Mouse (Mus musculus): ENCODE data around the gene Tecrl. TPM values are rescaled to one million over a fixed set of nuclear protein-coding genes. Genes with fewer than 3 reads are reported as not detected.

The Tecrl gene
- not detected in 2 replicates for polyA plus RNA-seq (2011; ENCODE audit: insufficient read depth, insufficient read length, low replicate concordance, missing spikeins)

- WGBS: 50% methylated on average over 9 of the region's 9 CpGs
- Histone ChIP-seq H3K4me1 (ENCODE audit: control insufficient read depth, insufficient read depth, low read length) (no peaks in the 10 kb centered on the region), H3K4me3 (replicated peaks; ENCODE audit: control insufficient read depth, low read depth, low read length) (no peak within 1 kb of the TSS), H3K27ac (ENCODE audit: control insufficient read depth, insufficient read depth, low read depth, low read length, poor library complexity) (no peak within 1 kb of the TSS)
- TF ChIP-seq POLR2A (IDR thresholded peaks at IDR 0.05; ENCODE audit: borderline replicate concordance, control insufficient read depth, low read depth, low read length) (no peak), CTCF (IDR thresholded peaks at IDR 0.05; ENCODE audit: control insufficient read depth, insufficient read depth, low read length) (no peak)
Observed at GRCm38 (mm10) chr5:83354846-83355561, at the start of gene Tecrl. Tecrl (minus strand) TSS chr5:83355195.

GRCm38 (mm10) chr5:83385021-83385420, 30.0 kb upstream of the Tecrl start:
- TF ChIP-seq CTCF (IDR thresholded peaks at IDR 0.05; ENCODE audit: control insufficient read depth, insufficient read depth, low read length): no peak
- no peaks in the 10 kb centered on the region for H3K4me1 ChIP-seq (ENCODE audit: control insufficient read depth, insufficient read depth, low read length)

GRCm38 (mm10) chr5:83351615-83352014, 3.4 kb downstream of the Tecrl start:
- H3K27ac ChIP-seq (ENCODE audit: control insufficient read depth, insufficient read depth, low read depth, low read length, poor library complexity): no peak overlapping the region
- 30% methylated on average over 2 of the region's 2 CpGs for WGBS
- H3K4me3 ChIP-seq (replicated peaks; ENCODE audit: control insufficient read depth, low read depth, low read length): no peak overlapping the region
- TF ChIP-seq CTCF (IDR thresholded peaks at IDR 0.05; ENCODE audit: control insufficient read depth, insufficient read depth, low read length) (no peak), POLR2A (IDR thresholded peaks at IDR 0.05; ENCODE audit: borderline replicate concordance, control insufficient read depth, low read depth, low read length) (no peak)
- no peaks in the 10 kb centered on the region for H3K4me1 ChIP-seq (ENCODE audit: control insufficient read depth, insufficient read depth, low read length)

More at GRCm38 (mm10) chr5:83385021-83385420, 30.0 kb upstream of the Tecrl start:
- 67% methylated on average over 2 of the region's 2 CpGs for whole genome bisulfite sequencing
- H3K27ac ChIP-seq (ENCODE audit: control insufficient read depth, insufficient read depth, low read depth, low read length, poor library complexity): no peak overlapping the region
- no peak overlapping the region for H3K4me3 ChIP-seq (replicated peaks; ENCODE audit: control insufficient read depth, low read depth, low read length)

- TF ChIP-seq CTCF (IDR thresholded peaks at IDR 0.05; ENCODE audit: control insufficient read depth, insufficient read depth, low read length) (no peak), POLR2A (IDR thresholded peaks at IDR 0.05; ENCODE audit: borderline replicate concordance, control insufficient read depth, low read depth, low read length) (no peak)
- H3K4me1 ChIP-seq (ENCODE audit: control insufficient read depth, insufficient read depth, low read length): no peaks in the 10 kb centered on the region
- 66% methylated on average over 4 of the region's 4 CpGs for WGBS
- no peak overlapping the region for H3K4me3 ChIP-seq (replicated peaks; ENCODE audit: control insufficient read depth, low read depth, low read length)
- H3K27ac ChIP-seq (ENCODE audit: control insufficient read depth, insufficient read depth, low read depth, low read length, poor library complexity): no peak overlapping the region
Observed at GRCm38 (mm10) chr5:83339144-83339543, 15.9 kb downstream of the Tecrl start.

- TF ChIP-seq CTCF (IDR thresholded peaks at IDR 0.05; ENCODE audit: control insufficient read depth, insufficient read depth, low read length) (no peak), POLR2A (IDR thresholded peaks at IDR 0.05; ENCODE audit: borderline replicate concordance, control insufficient read depth, low read depth, low read length) (no peak)
- no peaks in the 10 kb centered on the region for H3K4me1 ChIP-seq (ENCODE audit: control insufficient read depth, insufficient read depth, low read length)
- no peak overlapping the region for H3K4me3 ChIP-seq (replicated peaks; ENCODE audit: control insufficient read depth, low read depth, low read length)
- WGBS: 60% methylated on average over 2 of the region's 2 CpGs
- no peak overlapping the region for H3K27ac ChIP-seq (ENCODE audit: control insufficient read depth, insufficient read depth, low read depth, low read length, poor library complexity)
Observed at GRCm38 (mm10) chr5:83267148-83267776, 87.7 kb downstream of the Tecrl start.

- Histone ChIP-seq H3K4me1 (ENCODE audit: control insufficient read depth, insufficient read depth, low read length) (no peaks in the 10 kb centered on the region), H3K4me3 (replicated peaks; ENCODE audit: control insufficient read depth, low read depth, low read length) (no peak overlapping the region), H3K27ac (ENCODE audit: control insufficient read depth, insufficient read depth, low read depth, low read length, poor library complexity) (no peak overlapping the region)
- TF ChIP-seq CTCF (IDR thresholded peaks at IDR 0.05; ENCODE audit: control insufficient read depth, insufficient read depth, low read length): no peak
- no peak for TF ChIP-seq POLR2A (IDR thresholded peaks at IDR 0.05; ENCODE audit: borderline replicate concordance, control insufficient read depth, low read depth, low read length)
Observed at GRCm38 (mm10) chr5:83260059-83260458, 94.9 kb downstream of the Tecrl start.

- H3K4me3 ChIP-seq (replicated peaks; ENCODE audit: control insufficient read depth, low read depth, low read length): no peak overlapping the region
- H3K4me1 ChIP-seq (ENCODE audit: control insufficient read depth, insufficient read depth, low read length): no peaks in the 10 kb centered on the region
- WGBS: 82% methylated on average over 2 of the region's 2 CpGs
- TF ChIP-seq POLR2A (IDR thresholded peaks at IDR 0.05; ENCODE audit: borderline replicate concordance, control insufficient read depth, low read depth, low read length) (no peak), CTCF (IDR thresholded peaks at IDR 0.05; ENCODE audit: control insufficient read depth, insufficient read depth, low read length) (no peak)
- H3K27ac ChIP-seq (ENCODE audit: control insufficient read depth, insufficient read depth, low read depth, low read length, poor library complexity): no peak overlapping the region
Observed at GRCm38 (mm10) chr5:83254141-83254540, 100.9 kb downstream of the Tecrl start.

- no peaks in the 10 kb centered on the region for H3K4me1 ChIP-seq (ENCODE audit: control insufficient read depth, insufficient read depth, low read length)
- no peak overlapping the region for H3K27ac ChIP-seq (ENCODE audit: control insufficient read depth, insufficient read depth, low read depth, low read length, poor library complexity)
- no peak for TF ChIP-seq POLR2A (IDR thresholded peaks at IDR 0.05; ENCODE audit: borderline replicate concordance, control insufficient read depth, low read depth, low read length)
- H3K4me3 ChIP-seq (replicated peaks; ENCODE audit: control insufficient read depth, low read depth, low read length): no peak overlapping the region
- 69% methylated on average over 5 of the region's 5 CpGs for WGBS
Observed at GRCm38 (mm10) chr5:83238848-83239452, 116.0 kb downstream of the Tecrl start.

All from bone marrow, adult 2 months (tissue).